Mouse (Mus musculus): ENCODE results near the gene Cuta.

- TF ChIP-seq GATA1 (IDR thresholded peaks at IDR 0.05; ENCODE audit: borderline replicate concordance, low read length) (no peak), FLI1 (IDR thresholded peaks at IDR 0.05; ENCODE audit: low read length) (no peak)
These were observed 45.0 kb downstream of the Cuta start for GRCm38 (mm10) chr17:26894342-26894741.

Data from megakaryocyte, embryonic 14.5 days (primary cell).